Mouse (Mus musculus) G1E-ER4 (cell line): ENCODE results near the gene Pla1a. TPM values are rescaled to one million over a fixed set of nuclear protein-coding genes. Genes with fewer than 3 reads are reported as not detected.

Source experiments
- GATA1 ChIP-seq: IDR thresholded peaks from one replicate; pipeline ENCODE4 v1.8.0; 2012; ENCODE audit warnings: low read length, inconsistent platforms
- polyA plus RNA-seq: library from polyadenylated mRNA; stranded (reverse); fragments of >175 nt; gene quantifications from 2 replicates; pipeline ENCODE4 v1.2.3, GENCODE M21; 2012

Pla1a gene
- polyA plus RNA-seq, 1 experiment = not detected

DNA sequence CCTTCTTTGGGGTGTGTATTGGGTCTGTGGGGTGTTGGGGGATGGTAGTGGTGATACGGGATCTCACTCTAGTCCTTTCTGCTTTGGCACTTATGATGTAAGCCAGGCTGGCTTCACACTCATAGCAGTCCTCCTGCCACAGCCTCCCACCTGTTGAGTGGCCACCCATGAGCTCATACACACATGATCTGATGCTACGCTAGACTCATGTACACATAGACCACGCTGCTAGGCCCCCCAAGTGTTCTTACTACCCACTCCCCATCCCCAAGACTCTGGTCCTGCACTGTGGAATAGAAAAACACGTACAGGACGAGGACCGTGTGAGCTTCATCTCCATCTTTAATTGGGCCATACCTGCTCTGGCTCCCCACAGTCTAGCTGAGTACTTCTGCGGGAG lies 63.9 kb downstream of the Pla1a start:
- no peak for TF ChIP-seq GATA1

DNA sequence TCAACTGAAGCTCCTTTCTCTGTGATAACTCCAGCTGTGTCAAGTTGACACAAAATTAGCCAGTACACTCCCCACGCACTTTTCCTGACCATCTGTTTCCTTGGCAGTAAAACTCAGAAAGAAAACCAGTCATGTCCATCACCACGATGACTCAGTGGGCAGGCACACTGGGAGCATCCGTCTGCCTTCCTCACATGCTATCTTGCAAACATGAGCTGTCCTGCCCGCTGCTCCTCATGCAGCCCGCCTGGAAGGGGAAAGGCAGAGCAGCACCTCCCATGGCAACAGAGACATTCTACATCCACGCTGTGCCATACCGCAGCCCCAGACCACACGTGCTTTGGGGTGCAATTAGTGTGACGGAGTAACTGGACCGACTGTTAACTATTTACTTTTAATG lies 64.6 kb downstream of the Pla1a start:
- TF ChIP-seq GATA1 = no peak

DNA sequence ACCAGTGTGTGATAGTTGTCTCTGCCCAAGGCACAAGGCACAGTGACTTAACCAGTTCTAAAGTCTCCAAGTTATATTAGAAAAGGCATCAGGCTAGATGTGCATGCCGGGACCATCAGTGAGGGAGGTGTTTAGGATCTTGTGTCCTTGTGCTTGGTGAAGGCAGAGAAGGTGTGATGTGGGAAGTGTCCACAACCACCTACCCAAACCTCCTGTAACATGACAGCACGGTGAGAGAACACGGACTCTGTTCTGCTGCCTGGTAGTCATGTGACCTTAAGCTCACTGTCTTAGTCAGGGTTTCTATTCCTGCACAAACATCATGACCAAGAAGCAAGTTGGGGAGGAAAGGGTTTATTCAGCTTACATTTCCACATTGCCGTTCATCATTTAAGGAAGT lies 66.7 kb downstream of the Pla1a start:
- no peak for TF ChIP-seq GATA1

DNA sequence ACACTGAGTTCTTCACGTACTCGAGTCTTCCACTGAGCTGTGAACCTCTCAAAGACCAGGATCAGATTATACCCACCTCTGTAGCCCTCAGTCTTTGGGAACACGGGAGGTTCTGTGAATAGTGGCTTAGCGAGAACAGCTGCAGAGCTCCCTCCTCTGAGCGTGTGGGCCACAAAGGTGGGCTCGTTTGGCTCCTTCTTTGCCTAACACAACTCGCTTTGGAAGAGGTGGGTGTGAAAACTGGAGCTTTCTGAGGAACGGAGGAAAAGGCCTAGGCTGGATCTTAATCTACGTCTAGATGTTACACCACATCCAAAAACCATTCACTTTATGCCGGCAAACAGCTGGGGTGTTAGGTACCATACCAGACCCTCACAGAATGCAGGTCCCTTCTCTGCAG lies 67.6 kb downstream of the Pla1a start:
- no peak for TF ChIP-seq GATA1

DNA sequence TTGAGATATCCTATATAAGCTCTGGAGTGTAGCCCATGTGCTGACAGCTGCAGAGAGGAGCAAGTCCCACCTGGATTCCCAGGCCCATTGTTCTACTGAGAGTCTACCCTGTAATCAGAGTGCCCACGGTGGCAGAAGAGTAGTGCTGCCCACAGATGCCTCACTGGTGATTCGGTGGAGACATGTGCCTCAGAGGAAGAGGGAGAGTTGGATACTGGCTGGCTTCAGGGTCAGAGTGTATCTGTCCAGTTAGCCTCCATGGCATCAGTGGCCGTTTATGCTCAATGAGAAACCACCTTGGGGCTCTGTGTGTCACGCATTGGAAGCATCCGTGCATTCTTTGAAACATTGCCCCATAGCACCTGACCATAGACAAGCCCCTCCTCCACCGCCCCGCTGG lies 69.3 kb downstream of the Pla1a start:
- TF ChIP-seq GATA1 = no peak

DNA sequence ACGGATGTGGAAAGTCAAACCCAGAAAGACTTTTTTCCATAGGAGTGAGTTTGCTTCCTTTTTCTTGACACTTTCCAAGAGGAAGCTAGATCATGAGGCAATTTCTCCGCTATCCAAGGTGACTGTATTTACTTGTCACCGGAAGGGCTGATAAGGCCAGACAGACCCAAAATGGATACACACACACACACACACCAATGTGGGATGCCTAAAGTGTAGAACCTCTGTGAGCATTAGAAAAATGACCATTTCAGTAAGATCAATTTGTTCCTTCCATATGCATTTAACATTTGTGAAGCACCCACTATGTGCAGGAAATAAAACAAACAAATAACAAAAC lies 69.7 kb downstream of the Pla1a start:
- no peak for TF ChIP-seq GATA1

DNA sequence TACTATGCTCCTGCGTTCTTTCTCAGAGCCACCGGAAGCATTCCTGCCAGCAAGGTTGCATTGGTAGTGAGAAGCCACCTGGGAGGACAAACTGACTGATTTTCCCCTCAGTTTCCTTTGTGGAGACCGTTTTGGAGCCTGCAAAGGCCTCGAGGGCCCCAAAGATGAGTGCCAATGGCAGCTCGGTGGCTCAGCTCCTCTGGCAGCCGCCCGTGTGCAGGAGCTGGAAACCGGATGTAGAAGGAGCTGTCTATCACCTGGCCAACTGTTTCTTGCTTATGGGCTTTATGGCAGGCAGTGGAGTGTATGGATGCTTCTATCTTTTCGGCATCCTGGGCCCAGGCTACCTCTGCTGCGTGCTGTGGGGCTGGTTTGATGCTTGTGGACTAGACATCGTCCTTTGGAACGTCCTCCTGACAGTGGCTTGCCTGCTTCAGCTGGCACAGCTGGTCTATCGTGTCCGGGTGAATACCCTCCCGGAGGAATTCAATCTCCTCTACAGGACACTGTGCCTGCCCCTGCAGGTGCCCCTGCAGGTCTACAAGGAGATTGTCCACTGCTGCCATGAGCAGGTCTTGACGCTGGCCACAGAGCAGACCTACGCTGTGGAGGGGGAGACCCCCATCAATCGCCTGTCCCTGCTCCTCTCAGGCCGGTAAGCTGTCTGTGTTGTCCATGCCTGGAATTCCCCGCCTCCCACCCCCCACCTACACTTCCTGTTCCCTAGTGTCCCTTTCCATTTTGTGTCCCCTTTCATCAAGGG lies 70.3 kb downstream of the Pla1a start:
- TF ChIP-seq GATA1 = no peak

DNA sequence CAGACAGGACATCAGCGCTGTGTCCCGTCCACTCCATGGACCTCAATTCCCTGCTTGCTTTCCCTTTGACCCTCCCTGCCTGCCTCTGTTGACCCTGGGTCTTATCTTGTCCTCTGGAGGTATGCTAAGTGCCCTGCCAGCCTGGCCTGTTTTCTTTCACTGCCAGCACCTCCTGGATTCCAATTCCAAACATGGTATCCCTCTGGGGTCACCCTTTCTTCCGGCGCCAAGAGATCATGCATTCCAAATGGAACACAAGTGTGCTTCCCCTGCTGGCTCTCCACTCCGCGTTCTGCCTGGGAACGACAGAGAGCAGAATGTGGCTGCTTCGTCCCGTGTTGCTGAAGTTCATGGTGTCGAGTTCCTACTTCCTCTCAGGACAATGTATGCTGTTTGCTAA lies 71.0 kb downstream of the Pla1a start, which contains the start of gene Popdc2:
Gene Popdc2, plus strand, starts transcription at position 277 of the 400 bp plus-strand sequence.
- no peak for TF ChIP-seq GATA1

DNA sequence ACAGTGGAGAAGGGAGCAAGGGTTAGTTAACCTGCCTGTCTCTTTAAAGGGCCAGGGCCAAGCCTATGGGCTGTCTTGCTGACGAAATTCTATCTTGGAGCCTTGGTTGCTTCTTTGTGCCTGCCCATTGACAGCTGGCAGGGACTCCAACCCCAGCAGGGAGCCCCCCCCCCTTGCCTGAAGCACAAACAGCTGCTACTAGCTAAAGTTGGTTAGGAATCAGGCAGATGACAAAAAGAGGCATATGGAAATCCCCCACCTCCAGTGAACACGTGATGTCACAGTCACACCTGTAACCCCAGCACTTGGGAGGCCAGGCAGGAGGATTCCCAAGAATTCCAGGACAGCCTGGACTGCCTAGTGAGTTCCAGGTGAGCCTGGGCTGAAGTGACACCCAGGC lies 72.6 kb downstream of the Pla1a start:
- no peak for TF ChIP-seq GATA1

DNA sequence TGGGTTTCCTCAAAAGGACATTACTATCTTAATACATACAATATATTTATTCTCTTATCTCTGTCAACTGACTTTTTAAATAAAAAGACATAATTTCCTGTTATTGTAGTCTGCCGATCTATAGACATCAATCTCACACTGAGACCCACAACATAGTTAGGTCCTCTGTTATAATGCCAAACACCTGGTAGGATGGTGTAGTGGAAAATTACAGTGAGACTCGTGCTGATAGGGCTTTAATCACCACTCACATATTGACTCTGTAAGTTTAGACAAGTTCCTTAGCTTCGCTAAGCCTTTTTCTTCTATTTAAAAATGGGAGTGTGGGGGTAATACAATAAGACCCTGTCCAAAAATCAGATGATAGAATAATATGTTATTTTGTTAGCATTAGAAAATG lies 73.1 kb downstream of the Pla1a start:
- no peak for TF ChIP-seq GATA1

DNA sequence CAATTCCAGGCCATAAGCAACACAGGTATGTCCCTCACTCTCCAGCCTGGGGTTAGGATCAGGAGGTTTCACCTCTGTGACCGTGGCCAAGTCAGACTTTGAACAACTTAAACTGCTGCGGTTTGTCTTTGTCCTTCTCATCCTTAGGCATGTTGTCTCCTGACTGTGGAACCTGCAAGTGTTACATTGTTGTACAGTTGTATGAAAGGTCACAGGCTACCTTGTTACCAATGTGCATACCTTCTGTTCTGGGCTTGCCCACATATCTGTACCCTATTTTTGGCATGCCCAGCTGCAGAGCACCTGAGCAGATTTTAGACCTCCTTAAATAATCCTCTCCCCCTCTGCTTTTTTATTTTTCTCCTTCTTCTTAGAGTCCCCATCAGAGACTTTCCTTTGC lies 73.7 kb downstream of the Pla1a start:
- no peak for TF ChIP-seq GATA1

DNA sequence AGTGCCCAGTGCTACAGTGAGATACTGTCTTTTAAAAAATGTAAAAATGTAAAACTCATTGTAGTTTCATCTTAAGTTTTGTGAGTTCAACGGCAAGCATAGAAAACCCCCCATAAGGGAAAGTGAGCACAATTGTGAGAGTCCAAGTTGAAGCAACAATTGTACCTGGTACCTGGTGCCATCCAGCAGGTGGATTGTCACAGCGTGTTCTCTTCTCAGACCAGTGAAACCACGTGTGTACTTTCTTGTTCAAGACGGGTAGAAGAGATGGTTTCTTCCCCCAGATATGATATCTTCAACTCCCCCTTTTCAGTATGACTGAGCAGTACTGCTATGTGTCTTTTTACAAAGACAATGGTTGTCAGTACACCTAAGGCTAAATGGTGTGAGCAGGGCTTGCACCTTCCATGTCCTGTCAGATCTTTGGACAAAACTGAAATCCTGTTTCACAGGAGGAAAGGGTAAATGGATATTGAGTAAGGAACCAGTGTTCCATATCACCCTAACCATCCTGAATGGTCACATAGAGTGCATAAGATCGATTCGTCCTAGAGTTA lies 74.6 kb downstream of the Pla1a start:
- no peak for TF ChIP-seq GATA1

DNA sequence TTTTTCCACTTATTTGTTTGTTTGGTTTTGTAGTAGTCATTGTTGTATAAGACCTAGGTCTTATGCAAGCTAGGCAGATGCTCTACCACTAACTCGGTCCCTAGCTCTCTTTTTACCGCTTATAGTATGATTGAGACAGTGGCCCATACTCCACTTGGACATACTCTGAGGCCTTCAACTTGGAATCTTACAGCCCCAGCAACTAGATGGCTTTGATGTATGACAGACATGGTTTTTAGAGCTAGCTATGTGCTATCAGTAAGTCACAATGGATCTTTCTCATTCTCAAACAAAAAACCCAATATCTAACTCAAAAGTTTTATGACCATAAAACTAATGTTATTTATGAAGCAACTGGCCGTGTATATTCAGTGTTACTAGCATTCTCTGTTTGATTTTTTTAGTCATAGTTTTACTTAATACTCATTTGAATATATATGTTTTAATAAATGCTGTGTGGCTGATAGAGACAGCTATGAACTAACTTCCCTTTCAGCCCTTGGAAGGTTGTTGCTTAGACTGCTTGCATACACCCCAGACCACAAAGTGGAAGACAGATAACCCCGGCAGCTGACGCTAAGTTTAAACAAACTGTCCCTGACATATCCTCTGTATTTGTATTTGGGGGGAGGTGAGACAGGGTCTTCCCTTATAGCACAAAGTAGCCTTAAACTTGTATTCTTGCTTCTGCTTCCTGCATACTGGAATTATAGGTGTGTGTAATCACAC lies 78.6 kb downstream of the Pla1a start:
- no peak for TF ChIP-seq GATA1

DNA sequence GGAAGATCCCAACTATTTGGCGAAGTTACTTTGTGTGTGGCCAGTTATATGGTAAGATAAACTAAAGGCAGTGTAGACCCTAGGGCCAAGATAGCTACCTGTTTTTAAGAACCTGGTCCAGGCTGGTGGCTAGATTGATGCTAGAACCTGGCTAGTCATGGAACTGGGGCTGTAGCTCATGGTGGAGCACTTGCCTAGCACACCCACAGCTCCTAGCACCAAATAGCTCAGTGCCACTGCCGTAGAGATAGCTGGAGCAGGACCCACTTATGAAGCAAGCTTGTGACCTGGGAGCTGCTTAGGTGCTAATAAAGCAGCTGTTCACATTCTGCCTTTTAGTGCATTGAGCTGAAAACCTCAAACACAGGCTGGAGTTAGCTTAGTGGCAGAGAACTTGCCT lies 79.3 kb downstream of the Pla1a start:
- TF ChIP-seq GATA1 = no peak

DNA sequence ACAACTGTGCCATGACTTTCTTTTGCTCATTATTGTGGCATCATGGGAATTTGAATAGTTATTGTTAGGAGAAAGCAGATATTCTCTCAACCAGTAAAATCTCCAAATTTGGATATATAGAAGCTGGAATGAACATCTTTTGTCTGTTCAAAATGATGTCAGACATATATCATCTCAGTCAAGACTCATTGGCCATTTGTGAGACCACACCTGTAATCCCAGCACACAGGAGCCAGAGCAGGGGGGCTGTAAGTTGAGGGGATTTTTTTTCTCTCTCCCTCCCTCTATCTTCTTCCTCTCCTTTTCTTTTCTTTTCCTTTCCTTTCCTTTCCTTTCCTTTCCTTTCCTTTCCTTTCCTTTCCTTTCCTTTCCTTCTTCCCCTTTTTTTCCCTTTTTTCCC lies 80.1 kb downstream of the Pla1a start:
- TF ChIP-seq GATA1 = no peak

DNA sequence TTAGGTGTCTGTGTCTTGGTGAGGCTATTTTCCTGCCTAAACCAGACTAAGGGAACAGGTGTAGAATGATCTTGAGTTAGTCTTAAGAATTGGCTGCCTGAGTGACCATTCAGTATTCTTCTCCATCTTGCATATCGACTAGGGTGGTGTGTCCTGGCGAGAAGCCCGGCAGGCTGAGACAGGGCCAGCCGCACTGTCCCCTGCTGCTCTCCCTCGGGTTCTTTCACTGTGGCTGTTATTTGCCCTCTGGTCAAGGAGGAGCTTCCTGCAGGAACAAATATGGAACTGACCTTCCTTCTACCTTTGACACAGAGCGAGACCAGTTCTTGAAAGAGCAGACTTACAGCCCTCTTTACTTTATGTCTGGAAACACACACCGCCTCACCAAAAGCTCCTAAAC lies 80.9 kb downstream of the Pla1a start:
- no peak for TF ChIP-seq GATA1

DNA sequence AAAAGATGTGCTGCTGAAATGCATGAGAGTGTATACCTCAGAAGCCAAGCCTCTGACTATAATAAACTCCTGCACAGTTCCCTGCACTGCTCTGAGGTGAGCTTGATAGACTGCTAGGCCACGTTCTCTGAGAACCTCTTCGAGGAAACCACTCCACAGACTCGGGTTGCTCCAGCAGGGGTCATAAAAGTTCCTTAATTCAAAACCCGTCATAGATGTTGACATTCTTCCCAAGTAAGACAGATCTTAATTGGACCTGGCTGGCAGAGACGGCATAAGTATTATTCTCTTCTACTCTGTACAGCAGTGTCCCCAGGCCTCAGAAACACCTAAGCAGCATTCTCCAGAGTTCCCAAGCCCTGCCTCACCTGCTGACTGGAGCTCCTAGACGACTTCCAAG lies 82.0 kb downstream of the Pla1a start:
- TF ChIP-seq GATA1 = no peak
